Mouse (Mus musculus): ENCODE measurements around the gene Hlx. TPM values are rescaled to one million over a fixed set of nuclear protein-coding genes. Genes with fewer than 3 reads are reported as not detected.

Gene Hlx
- polyA plus RNA-seq, 2 experiments: 16.2 to 21.8 TPM

- no peaks in the 10 kb centered on the region for H3K27me3 ChIP-seq (ENCODE audit: control insufficient read depth, insufficient read depth, low read length)
- no peak for TF ChIP-seq POLR2A (IDR thresholded peaks at IDR 0.05; ENCODE audit: borderline replicate concordance, extremely low read depth, insufficient read depth, insufficient read length)
- no peaks in the 10 kb centered on the region for H3K4me1 ChIP-seq (ENCODE audit: control insufficient read depth, insufficient read depth, low read length)
- H3K4me3 ChIP-seq (replicated peaks; ENCODE audit: low read length): no peak overlapping the region
- H3K9ac ChIP-seq (ENCODE audit: low read depth, low read length, severe bottlenecking): no peak overlapping the region
- WGBS: 65% methylated on average over 9 of the region's 9 CpGs
- no peak overlapping the region for H3K4me2 ChIP-seq (replicated peaks; ENCODE audit: low read depth, low read length, severe bottlenecking)
- no peak overlapping the region for H3K27ac ChIP-seq (replicated peaks; ENCODE audit: low read depth, low read length)
- DNase-seq (ENCODE audit: low spot score) (no peak), ATAC-seq (ENCODE audit: low FRiP score, low read depth) (no peak)
- H3K36me3 ChIP-seq (ENCODE audit: control insufficient read depth, insufficient read depth, low read length): no peaks in the 10 kb centered on the region
- H3K9me3 ChIP-seq (ENCODE audit: control insufficient read depth, low read length): no peaks in the 10 kb centered on the region
These were observed 42.9 kb upstream of the Hlx start for GRCm38 (mm10) chr1:184775289-184775688.

GRCm38 (mm10) chr1:184771891-184772249, 39.5 kb upstream of the Hlx start:
- Histone ChIP-seq H3K4me3 (replicated peaks; ENCODE audit: low read length) (0 out of 2 replicates have a peak overlapping the region, but pooled peaks have one; percentile 0), H3K9me3 (ENCODE audit: control insufficient read depth, low read length) (no peaks in the 10 kb centered on the region), H3K9ac (ENCODE audit: low read depth, low read length, severe bottlenecking) (no peak overlapping the region), H3K27me3 (ENCODE audit: control insufficient read depth, insufficient read depth, low read length) (no peaks in the 10 kb centered on the region), H3K4me1 (ENCODE audit: control insufficient read depth, insufficient read depth, low read length) (no peaks in the 10 kb centered on the region), H3K27ac (replicated peaks; ENCODE audit: low read depth, low read length) (no peak overlapping the region), H3K36me3 (ENCODE audit: control insufficient read depth, insufficient read depth, low read length) (no peaks in the 10 kb centered on the region), H3K4me2 (replicated peaks; ENCODE audit: low read depth, low read length, severe bottlenecking) (peak overlapping the region; percentile 2)
- ATAC-seq (ENCODE audit: low FRiP score, low read depth) (no peak), DNase-seq (ENCODE audit: low spot score) (no peak)
- no peak for TF ChIP-seq POLR2A (IDR thresholded peaks at IDR 0.05; ENCODE audit: borderline replicate concordance, extremely low read depth, insufficient read depth, insufficient read length)
- WGBS: 13% methylated on average over 9 of the region's 9 CpGs

DNA sequence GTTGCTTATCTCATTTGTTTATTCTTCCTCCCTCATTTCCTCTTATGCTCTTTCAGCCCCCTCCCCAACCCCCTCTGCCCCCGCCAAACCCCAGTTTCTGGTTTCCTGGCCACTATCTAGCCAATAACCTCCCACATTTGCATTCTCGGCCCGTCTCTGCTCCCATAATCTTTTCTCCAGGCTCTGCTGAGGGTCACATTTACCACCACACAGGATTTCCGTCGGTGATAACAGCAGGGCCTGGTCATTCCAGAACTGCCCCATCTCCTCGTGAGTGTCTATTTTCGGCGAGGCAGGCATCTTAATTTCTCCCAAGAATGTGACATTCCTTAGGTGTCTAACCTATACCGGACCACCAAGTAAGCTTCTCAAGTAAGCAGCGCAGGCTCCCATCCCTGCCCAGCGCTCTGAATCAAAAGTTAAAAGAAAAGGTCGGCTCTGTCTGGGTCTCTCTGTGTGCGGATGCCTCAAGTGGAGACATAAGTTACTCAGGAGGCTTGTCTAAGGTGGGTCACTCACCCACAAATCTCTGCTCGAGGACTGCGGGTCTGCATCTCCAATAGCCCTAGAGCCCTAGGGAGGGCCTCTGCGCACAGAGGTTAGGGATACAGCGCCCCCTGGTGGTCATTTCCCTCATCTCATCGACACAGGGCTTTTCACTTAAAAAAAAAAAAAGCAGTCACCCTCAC, 38.9 kb upstream of the Hlx start:
- no peak for TF ChIP-seq POLR2A (IDR thresholded peaks at IDR 0.05; ENCODE audit: borderline replicate concordance, extremely low read depth, insufficient read depth, insufficient read length)
- 0 out of 2 replicates have a peak overlapping the region, but pooled peaks have one; percentile 0 for H3K4me3 ChIP-seq (replicated peaks; ENCODE audit: low read length)

GRCm38 (mm10) chr1:184763866-184764265, 31.4 kb upstream of the Hlx start:
- Histone ChIP-seq H3K4me3 (replicated peaks; ENCODE audit: low read length) (no peak overlapping the region), H3K36me3 (ENCODE audit: control insufficient read depth, insufficient read depth, low read length) (no peaks in the 10 kb centered on the region), H3K27ac (replicated peaks; ENCODE audit: low read depth, low read length) (no peak overlapping the region), H3K4me1 (ENCODE audit: control insufficient read depth, insufficient read depth, low read length) (peaks cover 7% of the 10 kb centered on the region; the same call in 1 of the 2 replicates), H3K4me2 (replicated peaks; ENCODE audit: low read depth, low read length, severe bottlenecking) (no peak overlapping the region), H3K9ac (ENCODE audit: low read depth, low read length, severe bottlenecking) (no peak overlapping the region), H3K9me3 (ENCODE audit: control insufficient read depth, low read length) (no peaks in the 10 kb centered on the region), H3K27me3 (ENCODE audit: control insufficient read depth, insufficient read depth, low read length) (no peaks in the 10 kb centered on the region)
- ATAC-seq (ENCODE audit: low FRiP score, low read depth) (no peak), DNase-seq (ENCODE audit: low spot score) (no peak)
- no peak for TF ChIP-seq POLR2A (IDR thresholded peaks at IDR 0.05; ENCODE audit: borderline replicate concordance, extremely low read depth, insufficient read depth, insufficient read length)
- WGBS: 31% methylated on average over 3 of the region's 3 CpGs

More for the DNA sequence above, 38.9 kb upstream of the Hlx start:
- H3K4me1 ChIP-seq (ENCODE audit: control insufficient read depth, insufficient read depth, low read length): no peaks in the 10 kb centered on the region
- ATAC-seq (ENCODE audit: low FRiP score, low read depth): peak; percentile 63
- H3K9me3 ChIP-seq (ENCODE audit: control insufficient read depth, low read length): no peaks in the 10 kb centered on the region
- DNase-seq (ENCODE audit: low spot score): peak; percentile 87
- WGBS: 16% methylated on average over 18 of the region's 18 CpGs
- H3K36me3 ChIP-seq (ENCODE audit: control insufficient read depth, insufficient read depth, low read length): no peaks in the 10 kb centered on the region
- H3K9ac ChIP-seq (ENCODE audit: low read depth, low read length, severe bottlenecking): 0 out of 2 replicates have a peak overlapping the region, but pooled peaks have one; percentile 16
- H3K4me2 ChIP-seq (replicated peaks; ENCODE audit: low read depth, low read length, severe bottlenecking): peak overlapping the region; percentile 33
- no peaks in the 10 kb centered on the region for H3K27me3 ChIP-seq (ENCODE audit: control insufficient read depth, insufficient read depth, low read length)
- H3K27ac ChIP-seq (replicated peaks; ENCODE audit: low read depth, low read length): no peak overlapping the region

DNA sequence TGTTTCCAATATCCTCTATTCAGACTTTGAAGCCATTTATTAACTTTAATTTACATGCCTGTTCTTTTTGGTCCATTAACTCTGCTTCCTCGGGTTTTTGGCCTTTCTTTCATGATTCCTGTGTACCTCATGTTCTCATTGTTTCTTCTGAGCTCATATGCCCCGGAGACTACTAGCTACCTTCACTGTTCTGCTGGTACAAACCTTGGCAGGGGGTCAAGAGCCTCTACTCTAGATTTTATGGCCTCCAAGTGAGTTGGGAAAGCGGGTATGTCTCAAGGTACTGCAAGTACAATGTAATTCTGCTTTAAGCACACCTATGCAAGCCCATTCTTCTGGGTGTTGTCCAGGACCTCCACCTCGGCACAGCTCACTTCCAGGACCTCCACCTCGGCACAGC, 30.5 kb upstream of the Hlx start:
- no peaks in the 10 kb centered on the region for H3K9me3 ChIP-seq (ENCODE audit: control insufficient read depth, low read length)
- ATAC-seq (ENCODE audit: low FRiP score, low read depth) (peak; percentile 37; the same call in 1 of the 2 replicates), DNase-seq (ENCODE audit: low spot score) (peak; percentile 55)
- no peaks in the 10 kb centered on the region for H3K36me3 ChIP-seq (ENCODE audit: control insufficient read depth, insufficient read depth, low read length)
- H3K4me2 ChIP-seq (replicated peaks; ENCODE audit: low read depth, low read length, severe bottlenecking): no peak overlapping the region
- WGBS: 46% methylated on average over 5 of the region's 5 CpGs
- H3K9ac ChIP-seq (ENCODE audit: low read depth, low read length, severe bottlenecking): no peak overlapping the region
- no peak for TF ChIP-seq POLR2A (IDR thresholded peaks at IDR 0.05; ENCODE audit: borderline replicate concordance, extremely low read depth, insufficient read depth, insufficient read length)
- no peak overlapping the region for H3K27ac ChIP-seq (replicated peaks; ENCODE audit: low read depth, low read length)
- peaks cover 7% of the 10 kb centered on the region; the same call in 1 of the 2 replicates for H3K4me1 ChIP-seq (ENCODE audit: control insufficient read depth, insufficient read depth, low read length)
- no peaks in the 10 kb centered on the region for H3K27me3 ChIP-seq (ENCODE audit: control insufficient read depth, insufficient read depth, low read length)
- no peak overlapping the region for H3K4me3 ChIP-seq (replicated peaks; ENCODE audit: low read length)
